Mouse (Mus musculus) forelimb bud, embryonic 11.5 days (tissue): ENCODE measurements at regions not wholly inside any gene's neighbourhood (a gene's known extent, or its start where the extent isn't known, plus 50 kb on each side); places are given as distances from the start of the nearest gene placed in this dataset.

ENCODE experiments used
- DNase-seq: peaks from one replicate; pipeline ENCODE4 v3.0.0-alpha.2; 2012; ENCODE audit warnings: low read depth, low spot score

DNA sequence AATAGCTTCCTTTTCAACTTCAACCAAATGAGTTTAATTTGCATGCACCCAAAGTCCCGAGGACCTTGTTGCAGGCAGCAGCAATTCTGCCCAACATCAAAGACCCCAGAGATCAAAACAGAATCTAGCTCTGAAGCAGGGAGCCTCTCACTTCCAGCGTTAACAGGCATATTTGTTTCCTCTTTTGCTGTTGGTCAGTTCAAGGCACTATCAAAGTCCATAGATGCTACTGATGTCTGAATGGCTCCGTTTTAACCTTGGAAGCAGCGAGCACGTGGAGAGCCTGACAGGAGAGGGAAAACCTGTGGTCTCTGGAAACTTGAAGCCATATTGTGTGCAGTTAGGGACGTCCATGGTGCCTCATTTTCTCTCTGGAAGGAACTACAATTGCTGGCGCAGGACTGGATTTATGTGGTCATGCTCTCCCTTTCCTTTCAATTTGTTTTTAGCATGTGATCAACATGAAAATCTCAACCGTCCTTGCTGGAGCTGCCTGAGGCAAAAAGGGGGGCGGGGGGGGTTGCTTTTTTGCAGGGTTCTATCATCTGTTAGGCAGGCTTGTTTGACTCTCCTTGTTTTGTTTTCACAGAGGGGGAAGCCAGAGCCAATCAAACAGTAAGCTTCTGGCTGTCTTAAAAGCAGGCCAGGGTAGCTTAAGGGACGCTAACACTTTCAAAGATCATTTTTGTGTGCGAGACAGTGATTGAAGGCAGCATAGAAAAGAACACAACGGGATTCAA lies 338.4 kb downstream of the Btg1 start:
- no peak for DNase-seq

DNA sequence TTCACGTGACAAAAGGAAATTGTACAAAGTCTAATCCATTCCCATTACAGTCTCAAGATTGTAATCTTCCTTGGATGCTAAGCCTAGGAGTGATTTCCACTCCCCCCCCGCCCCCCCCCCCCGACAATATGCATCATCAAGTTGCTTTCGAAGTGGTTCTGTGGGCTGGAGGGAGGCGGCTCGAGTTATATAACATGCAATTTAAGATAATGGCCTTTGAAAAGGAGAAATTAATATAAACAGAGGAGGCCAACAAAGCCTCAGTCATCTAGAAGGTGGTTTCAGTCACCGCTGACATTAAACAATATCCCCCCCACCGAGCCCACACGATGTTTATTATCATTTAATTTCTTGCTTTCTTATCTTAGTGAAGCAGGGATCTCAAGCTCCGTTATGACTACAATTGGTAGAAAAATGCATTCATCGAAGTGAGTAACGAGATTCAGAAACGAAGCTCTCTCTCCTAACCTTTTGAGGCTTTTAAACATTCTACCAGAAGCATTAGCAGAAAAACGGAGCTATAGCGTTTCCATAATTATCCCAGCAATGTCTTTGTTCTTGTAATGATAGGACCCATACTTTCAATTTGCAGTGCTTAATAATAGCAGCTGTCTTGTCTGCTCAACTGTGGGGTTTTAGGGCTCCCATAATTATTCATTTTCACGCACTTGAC lies 339.1 kb downstream of the Btg1 start:
- DNase-seq, result no peak

DNA sequence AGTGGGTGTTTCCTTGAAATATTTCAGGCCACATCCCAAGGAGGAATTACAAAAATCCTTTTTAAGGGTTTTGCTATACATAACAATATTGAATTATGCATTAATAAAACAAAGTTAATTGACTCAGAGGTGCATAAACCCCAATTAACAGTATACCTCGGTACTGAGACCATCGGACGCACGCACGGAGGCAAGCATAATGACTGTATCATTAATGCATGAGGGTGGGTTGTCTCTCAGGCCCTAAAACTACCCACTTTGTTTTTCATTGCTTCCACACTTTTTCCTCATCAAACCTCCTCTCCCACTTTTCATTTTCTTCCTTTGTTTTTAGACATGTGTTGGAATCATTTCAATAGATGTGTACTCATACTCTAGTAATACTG lies 339.6 kb downstream of the Btg1 start:
- DNase-seq, result no peak

DNA sequence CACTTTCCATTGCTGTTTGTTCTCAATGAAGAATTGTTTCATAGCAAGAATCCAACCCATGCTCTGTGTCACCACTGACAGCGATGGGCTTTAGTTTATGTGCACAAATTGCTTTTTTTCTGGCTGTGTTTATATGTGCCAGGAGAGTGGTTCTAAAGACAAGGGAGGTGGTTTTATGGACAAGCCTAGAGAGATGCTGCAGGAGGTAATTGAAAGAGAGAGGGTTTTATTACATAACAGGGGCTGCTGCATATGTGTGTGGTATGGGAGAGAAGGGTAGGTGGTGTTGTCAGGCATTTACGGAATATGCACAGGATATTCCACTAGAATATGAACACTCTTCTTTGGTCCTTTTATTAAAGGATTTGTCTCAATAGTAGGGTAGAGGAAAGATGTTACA lies 340.2 kb downstream of the Btg1 start:
- no peak for DNase-seq

DNA sequence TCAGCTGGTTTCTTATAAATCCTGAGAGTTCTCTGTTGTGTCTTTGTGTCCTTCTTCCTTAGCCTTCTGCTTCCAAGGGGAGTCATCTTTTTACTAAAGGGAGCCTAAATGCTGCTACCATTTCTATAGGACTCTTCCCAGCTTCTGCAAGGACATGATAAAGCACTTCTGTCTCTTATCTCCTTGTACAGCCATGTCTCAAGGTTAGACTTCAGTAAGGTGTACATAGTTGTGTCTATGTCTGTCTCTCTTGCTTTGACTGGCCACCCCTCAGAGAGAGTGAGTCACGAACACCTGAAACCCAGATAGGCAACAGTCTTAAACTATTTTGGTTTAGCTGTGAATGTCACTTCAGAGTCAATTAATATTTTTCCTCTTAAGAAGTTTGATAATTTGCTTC lies 353.0 kb downstream of the Btg1 start:
- no peak for DNase-seq

DNA sequence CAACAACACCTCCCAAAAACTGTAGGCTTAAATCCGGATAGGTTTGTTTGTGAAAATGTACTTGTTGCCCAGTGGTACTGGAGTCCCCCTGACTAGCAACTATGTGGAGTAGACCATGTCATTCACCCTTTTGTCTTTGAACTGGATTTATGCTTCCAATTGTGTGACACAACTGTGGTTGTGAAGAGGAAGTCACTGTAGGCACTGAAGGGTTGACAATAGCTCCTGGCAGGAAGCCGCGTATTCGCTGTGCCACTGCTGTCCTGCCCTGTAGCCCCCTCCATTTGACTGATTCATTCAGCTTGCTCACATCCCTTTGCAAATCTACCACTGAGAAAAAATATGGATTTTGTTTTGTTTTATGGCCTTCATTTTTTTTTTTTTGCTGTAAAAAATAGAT lies 353.9 kb downstream of the Btg1 start:
- DNase-seq, result no peak

DNA sequence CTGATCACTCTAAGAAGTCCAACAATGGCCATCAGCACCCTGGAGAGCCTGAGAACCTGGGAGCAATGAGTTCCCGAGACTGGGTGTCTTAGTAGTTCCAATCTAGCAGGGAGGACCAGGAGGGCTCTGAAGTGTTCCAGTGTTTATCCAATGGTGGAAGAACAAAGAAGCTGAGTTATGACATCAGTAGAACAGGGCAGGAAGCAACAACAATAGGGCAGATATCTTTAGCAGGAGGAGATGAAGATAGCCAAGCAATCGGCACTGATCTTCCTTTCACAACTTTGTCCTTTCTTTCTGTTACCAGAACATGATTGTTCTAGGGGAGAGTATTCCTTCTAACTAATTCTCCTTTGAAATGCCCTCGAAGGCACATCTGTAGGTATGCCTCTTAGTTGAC lies 355.0 kb downstream of the Btg1 start:
- no peak for DNase-seq

DNA sequence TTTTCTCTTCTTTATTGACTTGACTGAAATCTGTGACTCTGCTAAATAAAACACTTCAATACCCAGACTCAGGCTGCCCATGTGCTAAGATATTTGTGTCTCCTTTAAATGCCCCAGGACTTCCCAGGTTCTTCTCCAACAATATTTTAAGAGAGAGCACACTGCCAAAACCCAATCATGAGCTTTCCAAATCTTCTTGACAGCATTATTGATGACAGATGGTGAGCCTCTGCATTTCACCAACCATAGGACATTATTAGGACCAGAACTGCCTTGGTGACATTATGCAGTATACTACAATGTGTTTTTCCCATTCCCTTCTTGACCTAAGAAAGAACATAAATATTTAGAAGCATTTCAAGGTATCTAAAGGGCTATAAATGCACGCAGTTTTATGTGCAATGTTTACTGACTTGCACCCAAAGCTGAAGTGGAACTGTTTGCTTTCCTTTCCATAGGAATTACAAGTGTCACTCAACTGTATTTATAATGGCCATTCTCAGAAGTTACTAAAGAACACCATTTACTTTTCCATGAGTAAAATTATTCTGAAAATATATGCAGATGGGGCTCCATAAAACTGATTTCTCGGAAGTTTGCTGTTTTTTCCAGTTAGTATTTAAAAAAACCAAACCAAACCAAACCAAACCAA lies 357.6 kb downstream of the Btg1 start:
- no peak for DNase-seq

DNA sequence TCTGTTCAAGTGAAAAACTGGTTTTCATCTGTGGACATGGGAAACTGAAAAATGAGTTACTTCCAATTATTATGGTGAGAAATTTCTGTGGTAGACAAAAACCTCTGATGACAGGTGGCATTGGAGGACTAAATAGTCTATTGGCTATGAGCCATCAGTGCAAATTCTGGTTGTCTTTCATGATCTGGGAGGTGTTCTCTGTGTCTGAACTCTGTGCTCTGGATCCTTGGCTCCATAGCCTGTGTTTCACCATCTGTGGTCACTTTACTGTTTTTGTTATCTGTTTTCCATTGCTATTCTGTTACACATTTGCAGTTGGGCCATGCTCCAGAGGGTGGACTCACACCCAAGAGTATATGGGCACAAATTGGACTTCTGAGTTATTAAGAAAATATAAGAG lies 359.9 kb downstream of the Btg1 start:
- no peak for DNase-seq

DNA sequence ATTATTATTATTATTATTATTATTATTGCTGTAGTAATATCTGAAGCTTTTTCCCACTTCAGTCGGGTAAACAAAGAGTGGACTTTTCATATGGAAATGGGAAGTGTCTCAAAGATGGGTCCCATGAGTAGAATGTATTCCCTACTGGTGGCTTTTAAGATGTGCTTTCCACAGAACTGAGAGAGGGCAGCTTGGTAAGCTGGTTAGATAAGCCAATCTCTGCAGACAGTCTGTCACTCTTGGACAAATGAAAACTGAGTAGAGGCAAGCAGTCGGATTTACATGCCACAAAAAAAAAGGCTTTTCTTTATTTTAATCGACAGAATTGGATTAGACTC lies 363.7 kb downstream of the Btg1 start:
- DNase-seq, result no peak

DNA sequence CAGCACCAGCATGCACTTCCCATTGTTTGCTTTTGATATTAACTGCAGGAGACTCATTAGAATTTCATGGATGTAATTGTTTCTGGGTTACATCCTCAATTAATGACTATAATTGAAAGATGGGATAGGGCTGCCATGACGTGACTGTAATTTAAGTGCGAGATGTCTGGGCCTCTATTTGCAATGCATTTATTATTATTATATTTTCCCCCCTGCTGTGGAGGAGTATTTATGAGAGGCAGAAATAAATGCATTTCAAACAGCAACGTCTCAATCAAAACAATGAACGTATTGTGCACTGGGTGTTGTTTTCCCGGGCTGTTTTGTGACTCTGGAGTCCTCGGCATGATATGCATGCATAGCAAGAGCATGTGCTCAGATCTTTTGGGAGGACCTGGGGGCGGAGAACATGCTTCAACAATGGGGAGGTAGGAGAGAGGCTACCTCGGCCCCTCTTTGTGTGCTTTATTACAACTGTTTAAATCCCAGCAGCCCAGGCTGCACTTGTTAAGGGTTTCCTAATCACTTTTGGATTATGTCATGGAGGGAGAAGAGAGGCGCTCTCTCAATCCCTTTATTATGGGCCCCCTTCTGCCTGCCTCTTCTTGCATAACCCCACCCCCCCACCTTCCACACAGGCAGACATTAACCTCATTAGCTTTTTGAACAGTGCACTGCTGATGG lies 364.2 kb downstream of the Btg1 start:
- no peak for DNase-seq

DNA sequence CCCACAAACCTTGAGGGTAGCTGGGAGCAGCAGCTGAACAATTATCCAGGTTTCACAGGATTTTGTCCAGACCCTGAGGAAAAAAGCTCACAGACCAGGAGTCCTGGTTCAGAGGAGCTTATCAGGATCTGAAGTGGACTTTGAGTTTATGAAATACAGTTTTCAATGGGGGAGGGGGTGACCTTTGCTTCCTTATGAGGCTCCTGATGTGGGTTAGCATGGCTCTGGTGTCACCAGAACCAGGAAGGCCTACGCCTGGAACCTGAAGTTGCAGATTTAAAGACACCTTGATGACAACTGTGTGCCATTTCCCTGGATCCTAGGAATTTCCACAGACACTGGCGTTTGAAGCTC lies 364.7 kb downstream of the Btg1 start:
- no peak for DNase-seq

DNA sequence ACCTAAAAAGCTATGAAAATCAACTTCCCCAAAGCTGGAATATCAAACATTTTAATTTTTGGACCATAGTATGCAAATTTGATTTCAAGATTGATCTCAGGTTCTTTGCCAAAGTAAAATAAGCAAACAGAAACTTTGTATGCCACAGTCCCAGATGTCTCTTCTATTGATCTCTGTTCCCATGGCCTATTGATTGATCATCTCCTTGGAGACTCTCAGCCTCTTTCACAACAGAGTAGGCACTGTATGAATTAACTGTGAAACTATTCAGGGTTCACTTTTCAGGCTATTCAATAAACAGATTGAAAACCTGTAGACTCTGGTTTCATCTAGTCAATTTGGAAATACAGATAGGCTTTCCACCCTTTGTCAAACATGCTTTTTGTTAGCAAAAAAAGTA lies 384.1 kb downstream of the Btg1 start:
- DNase-seq, result no peak

DNA sequence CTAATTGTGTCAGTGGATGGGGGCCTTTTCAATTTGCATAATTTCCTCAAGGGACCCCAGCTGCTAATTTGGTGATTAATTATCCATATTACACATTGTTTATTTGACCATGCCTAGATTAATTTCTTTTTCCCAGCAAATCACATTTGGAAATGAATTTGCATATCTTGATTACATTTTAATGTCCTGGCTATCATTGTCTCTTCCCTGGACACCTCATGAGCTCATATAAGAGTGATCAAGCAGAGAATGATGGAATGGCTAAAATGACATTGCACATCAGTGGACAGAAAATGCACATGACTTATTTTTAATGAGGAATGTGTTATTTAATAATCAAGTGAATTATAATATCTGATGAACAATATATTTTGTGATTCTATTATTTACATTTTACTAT lies 392.1 kb downstream of the Btg1 start:
- no peak for DNase-seq

DNA sequence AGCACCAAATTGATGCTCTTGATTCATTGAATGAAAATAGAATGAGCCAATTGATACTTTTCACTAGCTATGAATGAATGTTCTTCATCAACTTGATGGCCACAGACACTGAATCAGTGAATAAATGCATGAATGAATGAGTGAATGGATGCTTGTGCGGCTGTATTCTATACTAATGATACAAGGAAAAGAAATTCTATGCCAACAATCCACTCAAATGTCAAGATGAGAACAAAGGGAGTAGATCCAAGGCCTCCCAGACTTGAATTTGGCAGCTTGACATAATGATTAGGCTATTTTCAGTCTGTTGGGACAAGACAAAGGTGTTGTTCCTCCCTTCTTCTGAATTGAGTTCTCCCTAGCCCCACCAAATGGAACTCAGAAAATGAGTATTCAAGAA lies 393.1 kb downstream of the Btg1 start:
- DNase-seq, result no peak

DNA sequence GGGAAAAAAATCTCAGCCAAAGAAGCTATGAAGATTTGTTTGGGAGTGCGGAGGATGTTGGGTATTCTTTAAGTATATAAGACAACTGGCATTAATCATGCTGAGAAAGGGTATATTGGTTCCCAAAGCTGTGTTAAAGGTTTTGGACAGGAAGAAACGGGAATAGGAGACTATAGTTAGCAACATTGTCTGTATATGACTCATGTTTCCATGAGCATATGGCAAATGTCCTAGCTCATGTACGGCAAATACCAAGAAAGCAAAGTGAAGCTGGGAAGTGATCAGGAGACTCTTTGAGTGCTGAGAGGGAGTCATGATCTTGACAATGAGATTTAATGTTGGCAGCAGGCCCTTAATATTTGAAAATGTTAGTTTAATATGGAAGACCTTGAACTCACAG lies 401.8 kb downstream of the Btg1 start:
- DNase-seq, result no peak

DNA sequence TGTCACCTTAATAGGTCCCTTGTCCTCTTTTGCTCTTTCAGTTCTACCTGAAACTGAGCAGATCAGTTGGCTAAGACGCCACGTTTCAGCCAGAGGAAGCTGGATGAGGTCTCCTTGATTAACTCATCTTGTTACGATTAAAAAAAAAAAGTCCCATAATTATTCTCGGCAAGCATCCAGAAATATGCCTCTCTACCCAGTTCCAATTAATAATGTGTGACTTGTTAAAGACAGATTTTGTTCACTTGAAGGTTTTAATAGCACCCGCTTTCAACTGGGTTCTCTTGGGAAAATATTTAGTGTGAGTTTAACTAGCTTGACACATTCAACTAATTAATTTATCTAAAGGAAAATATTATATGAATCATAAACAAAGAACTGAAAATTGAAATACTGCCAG lies 412.0 kb downstream of the Btg1 start:
- no peak for DNase-seq

DNA sequence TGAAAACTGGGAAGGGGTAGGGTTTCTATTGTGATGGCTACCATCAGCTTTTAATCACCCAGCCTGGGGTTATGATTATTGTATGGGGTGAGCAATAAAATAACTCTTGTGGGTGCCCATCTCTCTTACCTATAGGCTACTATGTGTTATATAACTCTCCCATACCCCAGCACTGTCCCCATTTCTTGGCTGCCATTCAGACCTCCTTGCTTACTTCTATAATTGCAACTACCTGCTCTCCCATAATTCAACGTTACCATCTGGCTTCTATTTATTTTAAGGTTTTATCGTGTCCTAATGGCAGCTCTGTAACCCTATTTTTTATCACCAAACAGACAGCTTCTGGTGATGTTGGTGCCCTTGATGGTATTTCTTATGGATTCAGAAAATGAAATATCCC lies 414.2 kb downstream of the Btg1 start:
- DNase-seq, result no peak

DNA sequence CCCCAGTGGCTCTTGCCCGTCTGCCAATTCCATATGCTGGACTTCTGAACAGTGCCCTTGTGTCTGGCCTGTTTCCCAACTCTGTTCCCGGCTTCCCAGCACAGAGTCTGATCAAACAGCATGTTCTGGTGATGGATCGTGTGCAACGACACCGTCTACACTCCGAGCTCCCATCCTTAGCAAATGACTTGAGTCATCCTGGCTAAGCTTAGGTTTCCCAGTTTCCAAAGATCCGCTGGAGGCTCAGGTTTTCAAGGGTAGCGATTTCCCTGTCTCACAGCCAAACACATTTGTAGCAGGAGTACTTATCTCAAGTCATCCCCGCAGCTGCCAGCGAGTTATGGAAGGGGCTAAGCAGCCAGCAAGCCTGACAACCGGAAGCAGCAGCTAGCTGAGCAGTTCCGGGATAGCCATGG lies 418.6 kb downstream of the Btg1 start:
- no peak for DNase-seq

DNA sequence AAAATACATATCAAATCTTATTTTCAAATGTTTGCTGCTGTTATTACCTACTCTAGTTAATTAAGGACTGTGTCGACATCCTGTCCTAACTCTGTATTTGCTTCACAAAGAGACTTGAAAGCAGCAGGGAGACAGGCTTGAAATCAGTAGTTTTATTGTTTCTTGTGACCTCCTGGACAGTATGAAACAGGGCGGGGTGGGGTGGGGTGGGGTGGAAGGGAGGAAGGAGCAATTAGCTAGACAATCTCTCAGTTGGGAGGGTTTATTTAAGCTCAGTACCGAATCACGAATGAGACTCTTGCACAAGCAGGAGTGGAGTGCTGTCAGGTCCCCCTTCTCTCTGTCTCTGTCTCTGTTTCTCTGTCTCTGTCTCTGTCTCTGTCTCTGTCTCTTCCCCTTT lies 421.2 kb downstream of the Btg1 start:
- no peak for DNase-seq

DNA sequence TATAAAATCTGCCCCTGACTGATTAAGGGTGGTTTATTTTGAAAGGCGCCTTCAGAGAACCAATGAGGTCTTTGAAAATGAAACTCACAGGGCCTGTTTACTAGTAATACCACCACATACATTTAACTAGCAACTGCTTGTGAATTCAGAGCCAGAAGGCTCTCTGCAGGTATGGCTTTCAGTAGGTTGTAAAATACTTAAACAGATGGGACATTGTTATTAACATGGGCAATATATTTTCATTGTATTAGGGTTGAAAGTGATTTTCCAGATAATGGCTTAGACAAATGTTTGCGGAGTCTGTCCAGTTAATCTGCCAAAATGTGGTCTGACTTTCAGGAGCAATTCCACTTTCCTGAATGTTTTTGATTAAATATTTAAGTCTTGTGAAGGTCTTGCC lies 430.8 kb downstream of the Btg1 start:
- peak; percentile 75 for DNase-seq

DNA sequence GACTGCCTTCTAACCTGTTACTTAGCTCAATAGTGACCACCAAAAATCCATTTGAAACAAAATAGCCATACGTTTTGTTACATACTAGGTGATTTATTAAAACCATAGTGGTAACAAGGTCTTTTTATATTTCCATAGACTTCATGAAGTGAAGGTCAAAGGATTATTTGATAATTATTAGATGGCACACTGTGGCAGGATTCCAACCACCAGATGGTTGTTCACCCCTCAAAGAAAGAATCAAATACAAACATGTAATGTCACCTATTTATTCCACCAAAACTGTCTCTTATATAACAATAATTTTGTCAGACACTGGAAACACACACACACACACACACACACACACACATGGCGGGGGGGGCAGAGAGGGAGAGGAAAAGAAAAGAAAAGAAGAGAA lies 431.2 kb downstream of the Btg1 start:
- peak; percentile 8 for DNase-seq

DNA sequence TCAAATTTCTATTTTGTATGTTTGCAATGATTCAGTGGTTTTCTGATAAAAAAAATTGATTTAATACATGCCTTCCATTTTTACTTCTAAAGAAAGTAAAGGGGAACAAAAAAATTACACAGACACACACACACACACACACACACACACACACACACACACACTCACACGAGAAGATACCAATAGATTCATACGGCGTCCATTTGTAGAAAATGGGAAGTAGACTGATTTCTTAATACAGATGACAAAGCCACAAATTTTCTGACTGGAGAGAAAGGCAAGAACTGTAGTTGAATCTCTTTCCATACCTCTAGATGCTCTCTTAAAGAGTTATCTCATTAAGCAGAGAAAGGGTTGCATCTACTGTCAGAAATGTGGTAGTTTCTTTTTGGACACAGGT lies 424.9 kb upstream of the Dcn start:
- no peak for DNase-seq
